Mouse (Mus musculus) left cerebral cortex, postnatal 25 days (tissue): Measurements from ENCODE around the gene Sec16b. TPM values are rescaled to one million over a fixed set of nuclear protein-coding genes. Genes with fewer than 3 reads are reported as not detected.

Source experiments
- DNase-seq, 2 experiments: peaks; one replicate each; pipeline ENCODE4 v3.0.0; 2022; ENCODE audit warnings: low spot score in 2 of 2, mixed read lengths in 1 of 2
- intact Hi-C: fragments of 180-260 bp; cut with DNase I; formaldehyde crosslinking; loops from one replicate; pipeline ENCODE4 v1.15.1; 2025
- total RNA-seq, 2 experiments: library from RNA; stranded (reverse); gene quantifications; 2 replicates each; pipeline ENCODE4 v1.2.3; 2021

The Sec16b gene
- total RNA-seq, result 1 to 10 TPM; 1.2 to 1.4 TPM

DNA sequence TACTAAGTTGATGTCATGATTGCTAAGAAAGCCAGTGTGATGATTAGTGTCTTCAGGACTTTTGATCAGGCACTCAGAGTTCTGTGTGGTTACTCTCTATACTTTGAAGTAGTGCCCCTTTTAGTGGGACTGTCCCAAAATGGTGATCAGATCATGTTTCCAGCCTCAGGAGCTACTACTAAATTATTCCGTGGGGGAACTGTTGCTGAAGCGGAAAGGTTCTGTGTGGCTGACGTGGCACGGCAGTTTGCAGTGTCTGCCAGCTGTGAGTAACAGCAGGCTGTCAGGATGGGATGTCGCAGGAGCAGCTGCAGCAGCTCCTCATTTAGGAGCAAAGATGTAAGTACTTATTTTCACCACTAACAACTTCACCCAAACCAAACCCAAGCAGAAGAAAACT, at the start of gene Sec16b:
Sec16b (plus strand) TSS at position 207 of the 400 bp plus-strand sequence.
- DNase-seq, result peak in 1 of 2 experiments; percentile 22
- intact Hi-C loops, result no loop called here

DNA sequence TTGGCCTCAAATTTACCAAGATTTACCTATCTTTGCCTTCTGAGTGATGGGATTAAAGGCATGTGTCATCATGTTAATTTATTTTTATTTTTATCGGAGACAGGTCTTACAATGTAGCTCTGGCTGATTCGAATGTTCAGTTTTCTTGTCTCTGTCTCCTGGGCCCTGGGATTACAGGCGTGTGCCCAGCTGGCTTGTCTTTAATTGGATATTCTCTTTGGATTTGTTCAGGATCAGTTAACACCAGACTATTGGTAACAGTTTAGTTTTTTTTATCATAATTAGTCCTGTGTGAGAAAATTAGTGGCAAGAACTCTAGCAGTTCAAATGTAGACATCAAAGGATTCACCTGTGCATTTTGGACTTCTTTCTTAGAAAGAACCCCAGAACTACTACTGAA, 48.7 kb upstream of the Sec16b start:
- intact Hi-C loops, result loop anchor here (10.0 kb wide), 1 partner anchor 373 kb away; no protein-coding TSS in a partner anchor

DNA sequence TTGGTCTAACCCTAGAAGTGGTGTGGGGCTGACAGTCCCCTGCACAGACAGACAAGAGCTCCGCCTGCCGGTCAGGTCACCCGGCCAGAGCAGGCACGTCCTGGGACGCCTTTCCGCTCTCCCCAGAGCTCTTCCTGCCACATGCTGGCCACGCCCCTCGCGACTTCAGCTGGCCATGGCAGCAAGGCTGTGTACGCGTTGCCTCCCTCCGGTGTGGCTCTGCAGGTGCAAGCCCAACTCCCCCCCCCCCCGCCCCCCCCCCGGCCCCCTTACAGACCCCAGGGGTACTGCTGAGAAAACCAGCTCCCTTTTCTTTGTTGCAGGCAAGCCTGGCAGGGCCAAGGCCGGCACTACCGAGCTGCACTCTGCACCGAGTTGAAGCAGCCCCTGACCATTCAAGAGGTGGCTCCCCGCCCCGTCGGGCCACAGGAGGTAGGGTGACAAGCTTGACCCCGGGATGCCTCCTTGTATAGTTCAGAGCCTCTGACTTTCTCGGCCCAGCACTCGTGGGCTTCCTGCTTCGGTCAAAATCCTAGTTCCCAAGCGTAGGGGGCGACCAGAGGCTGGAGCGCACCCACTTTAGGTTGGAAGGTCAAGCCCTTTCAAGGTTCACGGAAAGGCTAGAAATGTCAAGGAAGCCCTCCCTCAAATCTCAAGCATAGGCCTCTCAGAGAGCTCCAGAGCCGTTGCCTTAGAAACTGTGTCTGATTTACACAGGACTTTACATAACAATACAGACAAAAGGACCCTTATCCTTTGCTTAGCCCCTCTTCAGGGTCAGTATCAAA, 47.9 kb upstream of the Sec16b start, which contains the start of gene Cryzl2:
Cryzl2 (plus strand) TSS at position 157 of the 788 bp plus-strand sequence.
- intact Hi-C loops, result loop anchor here (10.0 kb wide), 1 partner anchor 374 kb away; no protein-coding TSS in a partner anchor
- no peak for DNase-seq

More for the DNA sequence above, 48.7 kb upstream of the Sec16b start:
- DNase-seq, result no peak

DNA sequence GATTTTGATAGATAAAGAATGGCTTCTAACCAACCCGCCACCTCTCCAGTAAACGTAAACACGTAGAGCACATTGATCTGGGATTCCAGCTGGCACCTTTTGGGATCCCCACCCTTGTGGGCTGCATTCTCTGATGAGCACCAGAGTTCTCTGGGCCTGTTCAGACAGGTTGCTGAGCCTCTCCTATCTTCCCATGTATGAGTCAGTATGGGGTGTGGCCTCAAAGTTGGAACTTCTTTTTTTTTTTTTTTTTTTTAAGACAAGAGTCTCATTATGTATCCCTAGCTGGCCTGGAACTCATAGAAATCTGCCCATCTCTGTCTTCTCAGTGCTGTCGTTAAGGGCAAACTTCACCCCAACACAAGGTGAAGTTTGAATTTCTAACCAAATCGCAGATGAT, 46.6 kb upstream of the Sec16b start:
- intact Hi-C loops, result loop anchor here (10.0 kb wide), 1 partner anchor 375 kb away; no protein-coding TSS in a partner anchor
- no peak for DNase-seq

DNA sequence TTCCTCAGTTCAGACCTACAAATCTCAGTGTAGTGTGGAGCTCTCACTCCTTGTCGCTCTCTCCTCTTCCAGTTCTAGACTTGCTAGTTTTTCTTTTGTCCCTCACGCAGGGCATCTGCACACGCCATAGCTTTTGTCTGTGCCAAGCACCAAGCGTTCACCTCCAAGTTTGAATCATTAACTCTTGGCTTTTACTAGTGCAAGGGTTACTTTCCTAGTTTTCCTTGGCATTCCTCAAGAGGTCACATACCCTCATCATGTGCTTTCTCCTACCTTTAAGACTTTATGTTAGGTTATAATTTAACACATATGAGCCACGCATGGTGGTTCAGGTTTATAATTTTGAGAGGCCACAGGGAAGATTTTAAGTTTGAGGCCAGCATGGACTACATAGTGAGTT, 45.3 kb upstream of the Sec16b start:
- intact Hi-C loops, result no loop called here
- DNase-seq, result no peak

DNA sequence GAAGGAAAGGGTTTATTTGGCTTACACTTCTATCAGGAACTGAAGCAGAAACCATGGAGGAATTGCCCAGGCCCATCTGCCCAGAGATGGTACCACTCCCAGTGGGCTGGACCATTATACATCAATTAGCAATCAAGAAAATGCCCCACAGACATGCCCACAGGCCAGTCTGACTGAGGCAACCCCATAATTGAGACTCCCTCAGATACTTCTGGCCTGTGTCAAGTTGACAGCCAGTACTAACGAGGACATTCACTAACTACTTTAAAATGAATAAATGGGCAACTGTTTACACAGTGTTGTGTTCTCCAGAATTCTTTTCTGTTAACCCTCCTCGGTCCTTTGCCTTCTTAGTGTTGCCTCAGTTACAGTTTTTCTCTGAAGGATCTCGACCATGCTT, 44.2 kb upstream of the Sec16b start:
- intact Hi-C loops, result no loop called here
- no peak for DNase-seq

DNA sequence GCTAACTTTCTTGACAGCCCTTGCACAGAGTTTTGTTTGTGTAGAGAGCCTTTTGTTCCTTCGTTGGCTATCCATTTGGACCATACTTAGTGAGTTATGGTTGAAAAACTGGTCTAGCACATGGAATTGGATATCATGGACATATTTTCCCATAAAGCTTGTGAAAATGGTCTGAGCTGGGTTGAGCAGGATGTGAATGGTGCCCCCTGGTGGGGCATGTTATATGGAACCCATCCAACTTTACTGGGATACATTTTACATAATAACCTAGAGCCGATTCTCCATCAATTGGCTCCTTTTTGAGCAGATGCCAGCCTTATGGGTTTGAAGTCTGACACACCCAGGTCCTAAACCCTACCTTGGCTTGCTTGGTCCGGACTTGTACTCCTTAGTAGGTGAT, 41.3 kb upstream of the Sec16b start:
- intact Hi-C loops, result no loop called here
- peak in 1 of 2 experiments; percentile 53 for DNase-seq

DNA sequence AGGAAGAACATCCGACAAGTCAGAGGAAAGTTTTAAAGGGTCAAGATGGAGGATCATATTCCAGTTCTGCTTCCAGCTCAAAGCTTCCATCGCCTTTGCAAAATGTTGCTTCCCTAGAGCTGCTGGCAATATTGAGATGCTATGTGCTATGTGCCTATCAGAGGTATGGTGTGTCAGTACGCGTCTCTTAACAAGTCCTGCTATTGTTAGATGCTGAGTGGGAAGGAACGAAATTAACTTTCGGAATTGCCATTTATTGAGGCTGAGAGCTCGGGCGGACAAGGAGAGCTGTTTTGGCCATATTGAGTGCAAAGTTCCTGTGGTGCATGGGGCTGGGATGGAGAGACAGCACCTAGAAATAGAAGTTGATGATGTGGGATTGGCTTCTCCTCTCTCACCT, 38.7 kb upstream of the Sec16b start:
- peak in 1 of 2 experiments; percentile 78 for DNase-seq
- intact Hi-C loops, result no loop called here

DNA sequence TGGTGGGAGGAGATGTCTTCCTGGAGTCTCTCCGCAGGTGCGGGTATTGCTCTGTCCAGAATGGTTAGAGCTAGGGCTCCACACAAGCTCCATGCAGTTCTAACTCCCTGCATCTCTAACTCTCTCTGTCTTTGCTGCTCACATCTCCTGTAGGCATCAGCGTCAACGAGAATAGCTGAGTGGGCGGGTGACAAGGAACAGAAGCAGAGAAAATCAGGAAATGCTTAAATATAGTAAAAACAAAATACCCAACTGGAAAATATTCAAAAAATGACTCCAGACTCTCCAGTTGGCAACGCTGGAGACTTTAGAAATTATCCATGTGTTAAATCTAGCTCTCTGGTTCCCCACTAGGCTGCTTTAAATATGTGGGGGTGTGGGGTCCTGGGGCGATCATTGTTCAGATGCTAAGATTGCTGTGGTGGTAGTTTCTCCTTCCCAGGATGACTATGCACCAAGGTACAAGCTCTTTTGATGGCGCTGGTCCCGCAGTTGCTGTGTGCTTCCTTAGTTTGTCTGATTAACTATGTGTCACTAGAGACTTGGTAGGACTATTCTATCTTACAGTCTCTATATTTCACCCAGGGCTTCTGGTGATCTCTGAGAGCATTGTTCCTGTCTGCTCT, 35.7 kb upstream of the Sec16b start:
- intact Hi-C loops, result loop anchor here (1.0 to 5.0 kb wide), 5 partner anchors 26 to 66 kb away; no protein-coding TSS in a partner anchor

DNA sequence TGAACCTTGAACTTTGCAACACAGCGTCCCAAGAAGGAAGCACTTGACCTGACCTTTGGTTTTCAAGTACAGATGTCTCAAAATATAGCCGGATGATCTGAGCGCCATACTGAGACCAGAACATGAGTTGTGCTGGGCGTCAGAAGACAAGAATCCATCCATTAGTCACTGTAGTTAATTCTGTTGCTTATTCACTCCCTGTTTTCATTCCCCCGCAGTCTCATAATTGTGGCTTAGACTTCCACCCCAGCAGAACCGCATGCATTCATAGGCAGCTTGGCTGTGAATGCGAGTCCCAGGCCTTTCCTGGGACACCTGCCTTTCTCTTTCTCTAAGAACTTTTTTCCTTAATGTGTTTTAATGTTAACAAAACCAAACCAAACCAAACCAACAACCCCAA, 33.8 kb upstream of the Sec16b start:
- intact Hi-C loops, result loop anchor here (5.0 kb wide), 2 partner anchors 40 to 65 kb away; no protein-coding TSS in a partner anchor
- DNase-seq, result peak in 1 of 2 experiments; percentile 57

More for the DNA sequence above, 35.7 kb upstream of the Sec16b start:
- peak; percentile 79 to 95 for DNase-seq

DNA sequence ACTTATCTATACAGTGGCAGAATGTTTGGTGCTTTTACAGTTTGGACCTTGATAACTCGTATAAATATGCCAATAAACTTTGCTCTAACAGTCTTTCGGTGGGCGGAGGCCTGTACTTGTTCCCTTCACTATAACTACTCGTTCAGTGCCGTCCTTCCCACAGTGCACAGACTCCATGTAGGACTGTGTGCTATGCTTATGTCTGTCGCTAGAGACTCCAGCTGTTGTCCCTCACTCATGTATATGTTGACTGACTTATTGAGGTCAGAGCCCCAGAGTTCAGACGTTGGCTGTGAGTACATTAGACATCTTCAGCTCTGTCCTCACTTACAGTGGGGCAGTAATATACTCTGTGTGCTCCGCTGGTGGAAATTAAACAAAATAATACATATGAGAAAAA, 31.7 kb upstream of the Sec16b start:
- DNase-seq, result no peak
- intact Hi-C loops, result loop anchor here (5.0 kb wide), 2 partner anchors 43 to 62 kb away; no protein-coding TSS in a partner anchor

DNA sequence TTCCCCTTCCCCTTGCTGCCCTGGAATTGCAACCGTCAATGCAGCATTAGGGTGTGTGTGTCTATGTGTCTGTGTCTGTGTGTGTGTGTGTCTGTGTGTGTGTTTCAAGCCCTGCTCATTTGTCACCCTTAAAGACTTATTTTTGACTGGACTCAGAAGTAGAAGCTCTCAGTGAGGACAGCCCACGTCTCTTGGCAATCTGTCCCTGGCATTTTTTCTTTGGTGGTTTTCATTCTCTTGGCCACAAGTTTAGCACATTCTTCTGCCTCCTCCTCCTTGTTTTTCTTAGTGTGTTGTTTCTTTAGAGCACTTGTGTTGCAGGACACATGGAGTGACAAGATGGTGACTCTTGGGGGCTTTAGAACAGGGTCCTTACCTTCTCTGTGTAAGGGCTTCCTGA, 30.3 kb upstream of the Sec16b start:
- DNase-seq, result peak in 1 of 2 experiments; percentile 84
- intact Hi-C loops, result no loop called here

DNA sequence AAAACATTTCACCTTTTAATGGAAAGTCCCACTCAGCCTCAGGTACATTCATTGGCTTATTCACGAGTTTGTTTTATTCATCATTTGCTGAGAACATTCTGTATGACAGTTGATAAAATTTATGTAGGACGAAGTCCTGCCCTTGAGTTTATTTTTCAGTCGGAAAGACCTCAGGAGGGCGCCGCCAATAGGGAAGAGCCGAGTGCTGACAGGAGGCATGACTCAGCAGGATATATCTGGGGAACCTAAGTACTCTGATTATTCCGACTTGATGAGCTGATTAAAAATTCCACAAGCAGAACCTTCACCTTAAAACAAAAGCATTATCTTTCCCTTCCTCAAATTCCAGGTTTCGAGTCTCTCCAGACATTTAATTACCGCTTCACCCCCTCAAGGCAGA, 26.4 kb upstream of the Sec16b start:
- intact Hi-C loops, result loop anchor here (5.0 kb wide), 1 partner anchor 38 kb away; no protein-coding TSS in a partner anchor

DNA sequence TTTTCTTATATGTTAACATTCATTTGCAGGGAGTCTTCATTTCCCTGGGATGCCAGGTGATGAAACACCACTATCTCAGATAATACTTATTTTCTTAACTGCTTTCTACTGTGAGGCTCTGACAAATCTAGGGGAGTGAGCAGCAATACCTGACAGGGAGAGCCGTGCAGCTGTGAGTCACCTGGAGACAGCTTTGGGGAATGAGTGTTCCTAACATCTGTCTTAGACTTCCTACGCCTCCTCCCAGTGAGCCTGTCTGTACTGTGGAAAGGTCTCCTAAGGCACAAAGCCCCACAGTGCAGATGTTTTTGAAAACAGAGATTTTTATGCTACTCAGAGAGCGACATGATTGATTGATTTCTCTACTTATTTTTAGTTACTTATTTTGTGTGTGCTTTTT, 25.6 kb upstream of the Sec16b start:
- intact Hi-C loops, result loop anchor here (5.0 kb wide), 1 partner anchor 39 kb away; no protein-coding TSS in a partner anchor
- DNase-seq, result no peak

More for the DNA sequence above, 26.4 kb upstream of the Sec16b start:
- DNase-seq, result no peak

DNA sequence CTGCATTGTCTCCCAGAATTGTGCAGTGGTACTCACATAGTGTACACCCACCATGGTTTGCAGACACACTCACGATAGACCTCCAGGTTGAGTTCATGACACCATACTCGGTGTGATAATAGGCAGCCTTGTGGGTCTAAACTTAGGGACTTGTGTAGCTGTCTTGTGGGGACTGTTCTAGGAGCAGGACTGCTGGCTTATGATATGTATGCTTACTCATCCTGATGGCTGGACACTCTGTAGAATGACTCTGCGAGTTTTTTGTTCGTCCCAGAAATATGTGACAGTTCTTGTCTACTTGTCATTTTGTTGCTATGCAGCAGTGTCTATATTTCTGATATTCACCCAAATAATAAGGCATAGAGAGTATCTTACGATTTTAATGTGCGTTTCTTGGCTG, 24.9 kb upstream of the Sec16b start:
- intact Hi-C loops, result loop anchor here (5.0 kb wide), 1 partner anchor 39 kb away; no protein-coding TSS in a partner anchor
- no peak for DNase-seq

DNA sequence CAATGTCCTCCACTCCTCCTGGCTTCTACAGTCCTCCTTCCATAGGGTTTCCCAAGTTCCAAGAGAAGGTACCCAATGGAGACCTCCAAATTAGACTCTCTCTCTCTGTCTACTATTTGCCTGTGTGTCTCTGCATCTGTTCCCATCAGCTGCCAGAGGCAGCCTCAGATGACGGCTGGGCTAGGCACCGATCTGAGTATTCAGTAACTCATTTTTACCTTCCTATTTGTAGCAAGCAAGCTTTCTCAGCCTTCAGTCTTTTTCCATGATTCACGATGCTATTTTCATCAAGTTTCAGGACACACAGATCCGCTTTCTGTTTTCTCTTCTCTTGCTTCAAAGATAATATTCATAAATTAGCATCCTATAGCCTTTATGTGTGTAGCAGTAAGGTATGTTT, 22.4 kb upstream of the Sec16b start:
- DNase-seq, result peak in 1 of 2 experiments; percentile 88
- intact Hi-C loops, result loop anchor here (5.0 kb wide), 1 partner anchor 42 kb away; no protein-coding TSS in a partner anchor

DNA sequence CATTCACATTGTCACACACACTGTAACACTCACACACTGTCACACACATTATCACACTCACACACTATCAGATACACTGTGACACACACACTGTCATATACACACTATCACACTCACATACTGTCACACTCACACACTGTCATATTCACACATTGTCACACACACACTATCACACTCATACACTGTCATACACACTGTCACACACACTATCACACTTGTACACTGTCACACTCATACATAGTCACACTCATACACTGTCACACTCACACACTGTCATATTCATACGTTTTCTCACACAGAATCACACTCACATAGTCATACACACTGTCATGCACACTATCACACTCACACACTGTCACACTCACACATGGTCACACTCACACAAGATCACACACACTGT, 5.9 kb upstream of the Sec16b start:
- intact Hi-C loops, result no loop called here
- DNase-seq, result no peak

DNA sequence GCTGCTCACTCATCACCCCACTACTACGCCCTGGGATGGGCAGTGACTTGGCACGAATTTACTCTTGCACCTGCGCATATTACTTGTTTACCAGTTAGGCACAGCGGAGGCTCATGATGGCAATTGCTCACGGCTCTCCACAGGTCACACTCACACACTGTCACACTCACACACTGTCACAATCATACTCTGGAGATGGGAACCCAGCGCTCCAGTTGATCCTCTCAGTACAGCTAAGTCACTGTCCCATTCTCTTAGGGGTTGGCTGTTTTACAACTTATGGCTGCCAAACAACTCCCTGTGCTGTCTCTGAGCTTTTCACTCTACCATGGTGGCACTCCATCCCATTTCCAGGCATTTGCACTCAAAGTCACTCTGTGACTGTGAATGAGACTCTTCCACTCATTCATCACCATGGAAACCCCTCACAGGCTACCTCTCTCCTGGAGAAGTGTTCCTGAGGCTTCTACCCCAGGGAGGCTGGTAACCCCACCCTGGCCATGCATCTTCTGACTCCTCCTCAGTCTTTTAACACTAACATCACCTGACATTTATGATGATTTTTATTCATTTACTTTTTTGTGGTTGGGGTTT, 5.1 kb upstream of the Sec16b start:
- DNase-seq, result no peak
- intact Hi-C loops, result no loop called here

DNA sequence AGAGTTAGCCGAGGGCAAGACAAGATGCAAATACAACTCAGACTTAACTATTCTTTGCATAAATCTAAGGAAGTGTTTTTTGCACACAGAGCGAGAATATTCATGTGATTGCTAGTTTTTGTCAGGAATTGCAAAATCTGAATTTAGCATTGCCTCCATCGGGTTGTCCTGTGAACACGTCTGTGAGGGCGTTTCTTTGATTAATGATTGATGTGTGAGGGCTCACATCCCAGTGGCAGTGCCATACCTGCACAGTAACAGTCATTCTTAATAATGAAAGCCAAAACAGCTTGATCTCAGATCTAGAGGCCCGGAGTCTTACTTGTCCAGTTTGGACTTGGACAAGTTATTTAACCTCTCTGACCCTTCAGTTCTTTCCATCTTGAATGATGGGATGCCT, 3.5 kb upstream of the Sec16b start:
- DNase-seq, result no peak
- intact Hi-C loops, result no loop called here
